Mouse (Mus musculus): ENCODE measurements around the gene 1700037C18Rik. TPM values are rescaled to one million over a fixed set of nuclear protein-coding genes. Genes with fewer than 3 reads are reported as not detected.

1700037C18Rik gene
- polyA plus RNA-seq, 1 experiment = 8.3 TPM

DNA sequence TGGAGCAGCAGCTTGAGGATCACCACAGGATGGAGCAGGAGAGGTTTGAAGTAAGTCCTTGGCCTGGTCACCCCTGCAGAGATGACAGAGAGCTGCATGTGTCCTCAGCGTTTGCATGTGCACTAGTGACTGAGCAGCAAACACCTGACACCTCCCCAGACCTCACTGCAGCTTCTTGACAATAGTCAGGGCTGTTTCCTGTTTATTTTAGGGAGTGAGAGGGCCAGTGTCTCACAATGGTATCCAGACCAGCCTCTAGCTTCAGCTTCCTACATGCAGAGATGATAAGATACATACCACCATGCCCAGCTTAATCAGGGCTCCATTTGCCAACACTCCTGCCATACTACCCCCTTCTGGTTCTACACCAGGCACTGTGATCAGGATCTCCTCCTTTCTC lies 20.1 kb upstream of the 1700037C18Rik start:
- Histone ChIP-seq H3K27me3 (ENCODE audit: control insufficient read depth, insufficient read depth, low read length) (no peaks in the 10 kb centered on the region), H3K4me1 (ENCODE audit: control insufficient read depth, insufficient read depth, insufficient read length) (no peaks in the 10 kb centered on the region), H3K27ac (ENCODE audit: insufficient read depth, low read length) (no peak overlapping the region), H3K4me3 (ENCODE audit: extremely low read depth, insufficient read depth, insufficient read length) (no peak overlapping the region), H3K36me3 (ENCODE audit: control insufficient read depth, insufficient read depth, low read length) (peaks cover 25% of the 10 kb centered on the region)
- no peak for DNase-seq (ENCODE audit: low read depth in 1 of 2, low spot score in 2 of 2)
- 39% methylated on average over 1 of the region's 1 CpGs for WGBS
- no peak for TF ChIP-seq CTCF (IDR thresholded peaks at IDR 0.05; ENCODE audit: extremely low read depth, insufficient read depth, insufficient read length, insufficient replicate concordance)
- TF ChIP-seq POLR2A (IDR thresholded peaks at IDR 0.05; ENCODE audit: low read depth, low read length) = no peak

DNA sequence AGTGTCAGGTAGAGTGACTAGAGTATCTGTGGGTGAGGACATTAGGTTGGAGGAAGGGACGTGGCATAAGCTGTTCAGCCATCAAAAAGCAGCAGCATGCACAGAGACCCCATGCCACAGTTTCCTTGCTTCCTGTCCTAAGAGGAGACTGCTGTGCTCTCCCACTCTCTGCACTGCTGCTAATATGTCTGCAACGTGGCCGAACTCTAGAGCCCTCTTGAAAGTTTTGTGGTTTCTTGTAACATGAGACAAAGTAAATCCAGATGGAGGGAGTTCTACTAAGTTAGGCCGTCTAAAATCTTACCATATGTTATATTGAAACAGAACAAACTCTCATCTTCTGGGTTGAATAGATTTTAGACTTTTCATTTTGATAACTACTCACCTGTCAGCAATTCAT lies 15.5 kb upstream of the 1700037C18Rik start:
- H3K27me3 ChIP-seq (ENCODE audit: control insufficient read depth, insufficient read depth, low read length) = no peaks in the 10 kb centered on the region
- no peak for DNase-seq (ENCODE audit: low read depth in 1 of 2, low spot score in 2 of 2)
- no peak overlapping the region for H3K27ac ChIP-seq (ENCODE audit: insufficient read depth, low read length)
- WGBS = 90% methylated on average over 4 of the region's 4 CpGs
- no peak for TF ChIP-seq CTCF (IDR thresholded peaks at IDR 0.05; ENCODE audit: extremely low read depth, insufficient read depth, insufficient read length, insufficient replicate concordance)
- TF ChIP-seq POLR2A (IDR thresholded peaks at IDR 0.05; ENCODE audit: low read depth, low read length) = no peak
- H3K4me1 ChIP-seq (ENCODE audit: control insufficient read depth, insufficient read depth, insufficient read length) = no peaks in the 10 kb centered on the region
- peaks cover 31% of the 10 kb centered on the region for H3K36me3 ChIP-seq (ENCODE audit: control insufficient read depth, insufficient read depth, low read length)
- no peak overlapping the region for H3K4me3 ChIP-seq (ENCODE audit: extremely low read depth, insufficient read depth, insufficient read length)

DNA sequence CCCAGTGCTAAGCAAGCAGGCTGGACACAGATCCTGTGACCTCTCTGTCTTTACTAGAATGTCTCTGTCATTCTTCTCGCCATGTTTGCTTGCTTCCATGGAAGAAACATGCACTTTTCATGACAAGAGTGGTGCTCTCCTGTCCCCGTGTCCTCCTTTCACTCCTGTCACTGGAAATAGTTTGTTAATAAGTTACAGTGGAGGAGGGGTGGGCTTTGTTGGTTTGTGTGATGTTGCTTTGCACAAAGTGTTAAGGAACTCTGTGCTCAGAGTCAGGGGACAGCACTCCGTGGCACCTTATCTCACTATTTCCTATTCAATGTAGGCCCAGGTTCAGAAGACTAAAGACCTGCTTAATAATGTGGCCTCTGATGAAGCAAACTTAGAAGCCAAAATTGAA lies 15.0 kb upstream of the 1700037C18Rik start:
- no peak for TF ChIP-seq CTCF (IDR thresholded peaks at IDR 0.05; ENCODE audit: extremely low read depth, insufficient read depth, insufficient read length, insufficient replicate concordance)
- no peak for TF ChIP-seq POLR2A (IDR thresholded peaks at IDR 0.05; ENCODE audit: low read depth, low read length)
- WGBS = 98% methylated on average over 3 of the region's 3 CpGs
- Histone ChIP-seq H3K4me3 (ENCODE audit: extremely low read depth, insufficient read depth, insufficient read length) (no peak overlapping the region), H3K27ac (ENCODE audit: insufficient read depth, low read length) (no peak overlapping the region), H3K4me1 (ENCODE audit: control insufficient read depth, insufficient read depth, insufficient read length) (no peaks in the 10 kb centered on the region), H3K36me3 (ENCODE audit: control insufficient read depth, insufficient read depth, low read length) (peaks cover 31% of the 10 kb centered on the region), H3K27me3 (ENCODE audit: control insufficient read depth, insufficient read depth, low read length) (no peaks in the 10 kb centered on the region)
- DNase-seq (ENCODE audit: low read depth in 1 of 2, low spot score in 2 of 2) = no peak

DNA sequence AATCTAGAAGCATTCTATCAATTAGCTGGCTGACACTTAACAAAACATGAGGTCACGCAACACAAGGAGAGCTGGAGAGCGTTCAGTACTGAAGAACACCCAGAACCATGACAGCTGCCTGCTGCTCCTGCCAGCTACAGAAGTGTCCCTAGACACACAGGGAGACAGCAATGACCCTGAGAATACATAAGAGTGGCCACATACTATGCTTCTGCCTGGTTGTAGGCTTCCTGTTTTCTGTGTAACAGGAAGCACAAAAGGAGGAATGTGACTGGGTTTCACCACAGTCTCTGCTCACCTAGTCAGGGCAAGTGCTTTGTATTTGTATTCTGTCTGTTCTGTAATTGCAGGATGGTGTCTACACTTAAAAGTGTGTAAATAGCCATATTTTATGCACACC lies 12.3 kb upstream of the 1700037C18Rik start:
- H3K36me3 ChIP-seq (ENCODE audit: control insufficient read depth, insufficient read depth, low read length) = peaks cover 35% of the 10 kb centered on the region
- no peak overlapping the region for H3K27ac ChIP-seq (ENCODE audit: insufficient read depth, low read length)
- DNase-seq (ENCODE audit: low read depth in 1 of 2, low spot score in 2 of 2) = no peak
- 94% methylated on average over 2 of the region's 2 CpGs for WGBS
- no peak for TF ChIP-seq POLR2A (IDR thresholded peaks at IDR 0.05; ENCODE audit: low read depth, low read length)
- H3K27me3 ChIP-seq (ENCODE audit: control insufficient read depth, insufficient read depth, low read length) = no peaks in the 10 kb centered on the region; the same call in 1 of the 2 replicates
- no peaks in the 10 kb centered on the region for H3K4me1 ChIP-seq (ENCODE audit: control insufficient read depth, insufficient read depth, insufficient read length)
- no peak overlapping the region for H3K4me3 ChIP-seq (ENCODE audit: extremely low read depth, insufficient read depth, insufficient read length)

DNA sequence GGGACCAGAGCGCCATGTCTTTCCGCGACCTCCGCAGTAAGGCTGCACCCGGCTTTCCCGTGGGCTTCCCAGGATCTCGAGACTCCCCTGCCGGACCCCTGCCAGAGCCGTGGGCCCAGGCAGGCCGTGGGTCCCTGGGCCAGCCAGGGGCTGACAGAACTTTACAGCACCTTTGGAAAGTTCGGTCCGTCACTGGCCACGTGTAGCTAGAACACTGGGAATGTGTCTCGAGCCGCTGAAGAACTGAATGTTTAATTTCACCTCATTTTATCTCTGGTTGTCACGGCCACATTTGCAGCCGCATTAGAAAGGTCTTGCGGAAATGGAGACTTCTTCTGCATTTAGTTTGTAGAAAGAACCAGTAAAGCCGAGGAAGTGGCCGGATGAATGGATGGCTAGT lies 629 bp upstream of the 1700037C18Rik start:
- peak overlapping the region; percentile 54; the same call in 1 of the 2 replicates for H3K27ac ChIP-seq (ENCODE audit: insufficient read depth, low read length)
- DNase-seq (ENCODE audit: low read depth in 1 of 2, low spot score in 2 of 2) = no peak
- no peaks in the 10 kb centered on the region for H3K27me3 ChIP-seq (ENCODE audit: control insufficient read depth, insufficient read depth, low read length)
- H3K4me1 ChIP-seq (ENCODE audit: control insufficient read depth, insufficient read depth, insufficient read length) = no peaks in the 10 kb centered on the region
- WGBS = 2% methylated on average over 20 of the region's 20 CpGs
- peak overlapping the region; percentile 71 for H3K4me3 ChIP-seq (ENCODE audit: extremely low read depth, insufficient read depth, insufficient read length)
- peaks cover 12% of the 10 kb centered on the region for H3K36me3 ChIP-seq (ENCODE audit: control insufficient read depth, insufficient read depth, low read length)
- no peak for TF ChIP-seq POLR2A (IDR thresholded peaks at IDR 0.05; ENCODE audit: low read depth, low read length)

DNA sequence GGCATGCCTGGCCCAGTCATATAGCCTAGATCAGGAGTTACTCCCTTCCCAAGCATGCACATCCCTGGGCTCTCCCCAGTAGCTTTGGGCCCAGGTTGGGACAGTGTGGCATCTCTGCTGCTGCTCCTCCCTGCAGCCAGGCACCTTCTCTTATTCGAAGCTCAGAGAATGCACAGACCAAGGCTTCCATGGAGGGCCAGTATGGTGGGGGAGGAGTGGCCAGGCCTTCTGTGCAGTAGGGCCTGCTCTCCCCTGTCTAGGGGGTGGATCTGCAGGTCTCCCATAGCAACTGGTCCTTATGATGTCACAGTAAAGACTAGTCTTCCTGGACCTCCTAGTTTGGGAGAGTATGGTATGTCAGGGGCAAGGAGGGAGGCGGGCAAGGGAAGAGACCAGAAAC lies 1.0 kb downstream of the 1700037C18Rik start:
- H3K36me3 ChIP-seq (ENCODE audit: control insufficient read depth, insufficient read depth, low read length) = peaks cover 18% of the 10 kb centered on the region
- H3K4me3 ChIP-seq (ENCODE audit: extremely low read depth, insufficient read depth, insufficient read length) = no peak overlapping the region
- no peaks in the 10 kb centered on the region for H3K4me1 ChIP-seq (ENCODE audit: control insufficient read depth, insufficient read depth, insufficient read length)
- TF ChIP-seq POLR2A (IDR thresholded peaks at IDR 0.05; ENCODE audit: low read depth, low read length) (no peak), CTCF (IDR thresholded peaks at IDR 0.05; ENCODE audit: extremely low read depth, insufficient read depth, insufficient read length, insufficient replicate concordance) (no peak)
- H3K27ac ChIP-seq (ENCODE audit: insufficient read depth, low read length) = no peak overlapping the region
- 72% methylated on average over 2 of the region's 2 CpGs for WGBS
- no peak for DNase-seq (ENCODE audit: low read depth in 1 of 2, low spot score in 2 of 2)
- H3K27me3 ChIP-seq (ENCODE audit: control insufficient read depth, insufficient read depth, low read length) = no peaks in the 10 kb centered on the region

DNA sequence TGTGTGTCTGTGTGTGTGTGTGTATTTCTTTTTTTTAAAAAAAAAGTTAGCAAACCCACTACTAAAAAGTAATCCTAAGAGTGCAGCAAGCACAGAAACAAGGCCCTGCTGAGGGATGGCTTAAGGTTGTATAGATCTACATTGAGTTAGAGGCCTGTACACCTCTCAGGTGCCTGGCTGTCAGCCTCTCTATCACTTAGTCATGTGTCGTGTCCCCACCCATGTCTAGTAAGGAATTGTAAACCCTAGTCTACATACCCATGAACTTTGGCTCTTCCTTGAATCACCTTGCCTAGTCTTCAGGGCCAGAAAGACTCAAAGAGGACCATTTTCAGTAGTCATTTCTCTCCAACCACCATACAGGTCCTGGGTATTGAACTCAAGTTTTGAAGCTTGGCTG lies 11.9 kb downstream of the 1700037C18Rik start:
- H3K36me3 ChIP-seq (ENCODE audit: control insufficient read depth, insufficient read depth, low read length) = peaks cover 34% of the 10 kb centered on the region
- TF ChIP-seq POLR2A (IDR thresholded peaks at IDR 0.05; ENCODE audit: low read depth, low read length) = no peak
- no peak for TF ChIP-seq CTCF (IDR thresholded peaks at IDR 0.05; ENCODE audit: extremely low read depth, insufficient read depth, insufficient read length, insufficient replicate concordance)
- DNase-seq (ENCODE audit: low read depth in 1 of 2, low spot score in 2 of 2) = no peak
- no peaks in the 10 kb centered on the region for H3K27me3 ChIP-seq (ENCODE audit: control insufficient read depth, insufficient read depth, low read length)
- no peak overlapping the region for H3K4me3 ChIP-seq (ENCODE audit: extremely low read depth, insufficient read depth, insufficient read length)
- peaks cover 13% of the 10 kb centered on the region for H3K4me1 ChIP-seq (ENCODE audit: control insufficient read depth, insufficient read depth, insufficient read length)
- H3K27ac ChIP-seq (ENCODE audit: insufficient read depth, low read length) = no peak overlapping the region
- 94% methylated on average over 1 of the region's 1 CpGs for WGBS
